Mouse (Mus musculus): ENCODE data around the gene Numa1. TPM values are rescaled to one million over a fixed set of nuclear protein-coding genes. Genes with fewer than 3 reads are reported as not detected.
"Not testable (repeated sequence)": the region's sequence is repeated elsewhere in the genome, so short reads cannot be mapped to it uniquely, and the experiment has no call there.

The Numa1 gene
- polyA plus RNA-seq, 1 experiment from 2014 or later, result 110 TPM

GRCm38 (mm10) chr7:102011855-102012254 is 77.9 kb downstream of the Numa1 start:
- Histone ChIP-seq H3K36me3 (ENCODE audit: control insufficient read depth, insufficient read depth, low read length) (peaks cover 100% of the 10 kb centered on the region), H3K4me2 (replicated peaks; ENCODE audit: low read depth, low read length) (no peak overlapping the region), H3K27ac (ENCODE audit: low read depth, low read length) (no peak overlapping the region), H3K4me3 (ENCODE audit: low read length) (no peak overlapping the region), H3K9me3 (ENCODE audit: control insufficient read depth, low read length) (no peaks in the 10 kb centered on the region), H3K27me3 (ENCODE audit: control insufficient read depth, insufficient read depth, low read length) (no peaks in the 10 kb centered on the region), H3K9ac (ENCODE audit: low read depth, low read length) (no peak overlapping the region), H3K4me1 (ENCODE audit: control insufficient read depth, insufficient read depth, low read length) (no peaks in the 10 kb centered on the region)
- WGBS, result 94% methylated on average over 9 of the region's 9 CpGs
- ATAC-seq (ENCODE audit: low FRiP score, low TSS enrichment), result no peak

GRCm38 (mm10) chr7:102013416-102013815 is 79.5 kb downstream of the Numa1 start:
- no peak overlapping the region for H3K4me2 ChIP-seq (replicated peaks; ENCODE audit: low read depth, low read length)
- peaks cover 99% of the 10 kb centered on the region for H3K36me3 ChIP-seq (ENCODE audit: control insufficient read depth, insufficient read depth, low read length)
- H3K27ac ChIP-seq (ENCODE audit: low read depth, low read length), result no peak overlapping the region
- WGBS, result 96% methylated on average over 8 of the region's 8 CpGs
- no peaks in the 10 kb centered on the region for H3K9me3 ChIP-seq (ENCODE audit: control insufficient read depth, low read length)
- H3K27me3 ChIP-seq (ENCODE audit: control insufficient read depth, insufficient read depth, low read length), result no peaks in the 10 kb centered on the region
- ATAC-seq (ENCODE audit: low FRiP score, low TSS enrichment), result no peak
- H3K4me1 ChIP-seq (ENCODE audit: control insufficient read depth, insufficient read depth, low read length), result no peaks in the 10 kb centered on the region
- H3K4me3 ChIP-seq (ENCODE audit: low read length), result no peak overlapping the region
- no peak overlapping the region for H3K9ac ChIP-seq (ENCODE audit: low read depth, low read length)

GRCm38 (mm10) chr7:102014995-102015394 is 81.1 kb downstream of the Numa1 start:
- H3K27me3 ChIP-seq (ENCODE audit: control insufficient read depth, insufficient read depth, low read length), result no peaks in the 10 kb centered on the region
- no peak overlapping the region for H3K4me3 ChIP-seq (ENCODE audit: low read length)
- peaks cover 98% of the 10 kb centered on the region for H3K36me3 ChIP-seq (ENCODE audit: control insufficient read depth, insufficient read depth, low read length)
- H3K27ac ChIP-seq (ENCODE audit: low read depth, low read length), result no peak overlapping the region
- no peak overlapping the region for H3K9ac ChIP-seq (ENCODE audit: low read depth, low read length)
- ATAC-seq (ENCODE audit: low FRiP score, low TSS enrichment), result no peak
- no peaks in the 10 kb centered on the region for H3K9me3 ChIP-seq (ENCODE audit: control insufficient read depth, low read length)
- no peaks in the 10 kb centered on the region for H3K4me1 ChIP-seq (ENCODE audit: control insufficient read depth, insufficient read depth, low read length)
- 93% methylated on average over 2 of the region's 2 CpGs for WGBS
- no peak overlapping the region for H3K4me2 ChIP-seq (replicated peaks; ENCODE audit: low read depth, low read length)

GRCm38 (mm10) chr7:102016936-102017335 is 83.0 kb downstream of the Numa1 start:
- Histone ChIP-seq H3K27me3 (ENCODE audit: control insufficient read depth, insufficient read depth, low read length) (no peaks in the 10 kb centered on the region), H3K36me3 (ENCODE audit: control insufficient read depth, insufficient read depth, low read length) (peaks cover 84% of the 10 kb centered on the region), H3K27ac (ENCODE audit: low read depth, low read length) (no peak overlapping the region), H3K9me3 (ENCODE audit: control insufficient read depth, low read length) (no peaks in the 10 kb centered on the region), H3K4me1 (ENCODE audit: control insufficient read depth, insufficient read depth, low read length) (no peaks in the 10 kb centered on the region), H3K4me2 (replicated peaks; ENCODE audit: low read depth, low read length) (no peak overlapping the region), H3K4me3 (ENCODE audit: low read length) (no peak overlapping the region), H3K9ac (ENCODE audit: low read depth, low read length) (no peak overlapping the region)
- 86% methylated on average over 4 of the region's 4 CpGs for WGBS
- no peak for ATAC-seq (ENCODE audit: low FRiP score, low TSS enrichment)

GRCm38 (mm10) chr7:102017452-102017851 is 83.5 kb downstream of the Numa1 start:
- Histone ChIP-seq H3K4me2 (replicated peaks; ENCODE audit: low read depth, low read length) (no peak overlapping the region), H3K9me3 (ENCODE audit: control insufficient read depth, low read length) (no peaks in the 10 kb centered on the region), H3K9ac (ENCODE audit: low read depth, low read length) (no peak overlapping the region), H3K27me3 (ENCODE audit: control insufficient read depth, insufficient read depth, low read length) (no peaks in the 10 kb centered on the region), H3K4me1 (ENCODE audit: control insufficient read depth, insufficient read depth, low read length) (no peaks in the 10 kb centered on the region), H3K36me3 (ENCODE audit: control insufficient read depth, insufficient read depth, low read length) (peaks cover 83% of the 10 kb centered on the region), H3K27ac (ENCODE audit: low read depth, low read length) (no peak overlapping the region), H3K4me3 (ENCODE audit: low read length) (no peak overlapping the region)
- no peak for ATAC-seq (ENCODE audit: low FRiP score, low TSS enrichment)
- 88% methylated on average over 5 of the region's 5 CpGs for WGBS

GRCm38 (mm10) chr7:102018034-102018433 is 84.1 kb downstream of the Numa1 start:
- Histone ChIP-seq H3K27me3 (ENCODE audit: control insufficient read depth, insufficient read depth, low read length) (no peaks in the 10 kb centered on the region), H3K4me2 (replicated peaks; ENCODE audit: low read depth, low read length) (no peak overlapping the region), H3K36me3 (ENCODE audit: control insufficient read depth, insufficient read depth, low read length) (peaks cover 83% of the 10 kb centered on the region), H3K4me1 (ENCODE audit: control insufficient read depth, insufficient read depth, low read length) (no peaks in the 10 kb centered on the region), H3K27ac (ENCODE audit: low read depth, low read length) (no peak overlapping the region), H3K4me3 (ENCODE audit: low read length) (no peak overlapping the region), H3K9me3 (ENCODE audit: control insufficient read depth, low read length) (no peaks in the 10 kb centered on the region), H3K9ac (ENCODE audit: low read depth, low read length) (no peak overlapping the region)
- WGBS, result 70% methylated on average over 7 of the region's 7 CpGs
- no peak for ATAC-seq (ENCODE audit: low FRiP score, low TSS enrichment)

GRCm38 (mm10) chr7:102018590-102018989 is 84.7 kb downstream of the Numa1 start, which contains the start of gene Il18bp:
Gene Il18bp, minus strand, starts transcription at chr7:102018690.
- Histone ChIP-seq H3K9me3 (ENCODE audit: control insufficient read depth, low read length) (no peaks in the 10 kb centered on the region), H3K27ac (ENCODE audit: low read depth, low read length) (no peak within 1 kb of the TSS), H3K4me2 (replicated peaks; ENCODE audit: low read depth, low read length) (no peak within 1 kb of the TSS), H3K36me3 (ENCODE audit: control insufficient read depth, insufficient read depth, low read length) (peaks cover 83% of the 10 kb centered on the region), H3K4me1 (ENCODE audit: control insufficient read depth, insufficient read depth, low read length) (no peaks in the 10 kb centered on the region), H3K27me3 (ENCODE audit: control insufficient read depth, insufficient read depth, low read length) (no peaks in the 10 kb centered on the region), H3K9ac (ENCODE audit: low read depth, low read length) (no peak within 1 kb of the TSS), H3K4me3 (ENCODE audit: low read length) (no peak within 1 kb of the TSS)
- WGBS, result 89% methylated on average over 3 of the region's 3 CpGs
- no peak for ATAC-seq (ENCODE audit: low FRiP score, low TSS enrichment)

GRCm38 (mm10) chr7:102019362-102019761 is 85.5 kb downstream of the Numa1 start:
- WGBS, result 68% methylated on average over 3 of the region's 3 CpGs
- no peak for ATAC-seq (ENCODE audit: low FRiP score, low TSS enrichment)
- Histone ChIP-seq H3K4me1 (ENCODE audit: control insufficient read depth, insufficient read depth, low read length) (no peaks in the 10 kb centered on the region), H3K9me3 (ENCODE audit: control insufficient read depth, low read length) (no peaks in the 10 kb centered on the region), H3K36me3 (ENCODE audit: control insufficient read depth, insufficient read depth, low read length) (peaks cover 82% of the 10 kb centered on the region), H3K27ac (ENCODE audit: low read depth, low read length) (no peak overlapping the region), H3K27me3 (ENCODE audit: control insufficient read depth, insufficient read depth, low read length) (no peaks in the 10 kb centered on the region), H3K4me3 (ENCODE audit: low read length) (no peak overlapping the region), H3K4me2 (replicated peaks; ENCODE audit: low read depth, low read length) (no peak overlapping the region), H3K9ac (ENCODE audit: low read depth, low read length) (no peak overlapping the region)

GRCm38 (mm10) chr7:102020934-102021333 is 87.0 kb downstream of the Numa1 start:
- not testable (repeated sequence) for ATAC-seq (ENCODE audit: low FRiP score, low TSS enrichment); H3K9ac ChIP-seq (ENCODE audit: low read depth, low read length); H3K27me3 ChIP-seq (ENCODE audit: control insufficient read depth, insufficient read depth, low read length); H3K4me3 ChIP-seq (ENCODE audit: low read length); H3K4me1 ChIP-seq (ENCODE audit: control insufficient read depth, insufficient read depth, low read length); H3K4me2 ChIP-seq (replicated peaks; ENCODE audit: low read depth, low read length); H3K27ac ChIP-seq (ENCODE audit: low read depth, low read length); H3K9me3 ChIP-seq (ENCODE audit: control insufficient read depth, low read length)
- WGBS, result 88% methylated on average over 2 of the region's 2 CpGs
- H3K36me3 ChIP-seq (ENCODE audit: control insufficient read depth, insufficient read depth, low read length), result peaks cover 72% of the 10 kb centered on the region

Measured in kidney, embryonic 14.5 days (tissue).